In the genomic region with DNA sequence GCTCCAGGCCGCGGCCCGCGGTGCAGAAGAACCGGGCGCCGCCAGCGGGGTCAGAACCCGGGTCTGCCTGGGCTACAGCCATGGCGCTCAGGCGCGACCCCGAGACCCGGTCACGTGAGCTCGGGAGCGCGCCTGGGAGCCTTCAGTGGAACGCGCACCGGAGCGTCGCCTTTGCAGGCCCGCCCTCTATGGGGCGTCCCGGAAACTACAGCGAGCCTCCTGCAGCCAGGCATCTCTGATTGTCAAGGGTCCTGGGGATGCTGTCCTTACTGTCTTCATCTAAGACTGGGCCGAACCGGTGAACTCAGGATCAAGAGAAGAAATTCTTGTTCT, we compare ENCODE assay signal across 8 mouse cellular contexts. TPM values are rescaled to one million over a fixed set of nuclear protein-coding genes. Genes with fewer than 3 reads are reported as not detected.
DNase-seq lines count a peak whose midpoint lies in the region; ATAC-seq and TF ChIP-seq lines count a peak whose summit lies in the region.

A gene (minus strand): TSS at position 104 of the 333 bp plus-strand sequence.

- no peaks in the 10 kb centered on the region for H3K27me3 ChIP-seq in megakaryocyte, embryonic 14.5 days (replicated peaks)

- TF ChIP-seq POLR2A in cortical plate, adult 2 months (IDR thresholded peaks at IDR 0.05; ENCODE audit: extremely low read depth, insufficient read depth, low read length), result peak; percentile 44; the same call in 1 of the 2 replicates

- peak; percentile 92 for ATAC-seq in activated CD4-positive, CD25-positive, alpha-beta regulatory T cell, adult 4 months

- peak; percentile 67 for TF ChIP-seq CTCF in cortical plate, adult 2 months (IDR thresholded peaks at IDR 0.05; ENCODE audit: extremely low read depth, insufficient read depth, low read length)

- peak within 1 kb of the TSS; percentile 82 for H3K4me3 ChIP-seq in cortical plate, adult 2 months (ENCODE audit: insufficient read depth, low read length)
- H3K4me3 ChIP-seq in megakaryocyte, embryonic 14.5 days (replicated peaks), result peak within 1 kb of the TSS; percentile 94

- H3K9me3 ChIP-seq in megakaryocyte, embryonic 14.5 days, result peaks cover 5% of the 10 kb centered on the region; the same call in 1 of the 2 replicates

- H3K4me1 ChIP-seq in cortical plate, adult 2 months (ENCODE audit: control insufficient read depth, insufficient read depth, low read length), result peaks cover 4% of the 10 kb centered on the region; the same call in 1 of the 2 replicates
- H3K4me1 ChIP-seq in megakaryocyte, embryonic 14.5 days, result peaks cover 25% of the 10 kb centered on the region

- peak within 1 kb of the TSS; percentile 95 for H3K27ac ChIP-seq in cortical plate, adult 2 months (ENCODE audit: insufficient read depth, low read length)

- DNase-seq in gastrocnemius, adult 8-10 months (ENCODE audit: low spot score in 2 of 2), result peak; percentile 79 to 84
- peak; percentile 66 for DNase-seq in hindlimb bud, embryonic 11.5 days (ENCODE audit: extremely low spot score, low read depth, low spot score)
- DNase-seq in left cerebral cortex, adult 8-10 months (ENCODE audit: low spot score in 2 of 2), result peak; percentile 76 to 90
- peak; percentile 91 to 94 for DNase-seq in right cerebral cortex, postnatal 10 days (ENCODE audit: low spot score in 2 of 2)
- DNase-seq in urinary bladder, postnatal 25 days (ENCODE audit: low spot score), result peak; percentile 92

- peaks cover 22% of the 10 kb centered on the region for H3K36me3 ChIP-seq in megakaryocyte, embryonic 14.5 days (replicated peaks; ENCODE audit: low read length)

RNA-seq across cellular contexts. Expression of the gene that starts here (rescaled TPM):
- polyA plus RNA-seq in activated CD4-positive, CD25-positive, alpha-beta regulatory T cell, adult 4 months (2017; shearing (Covaris generic)), result 10 to 100 TPM; 10.2 to 14.8 TPM
- polyA plus RNA-seq in cortical plate, adult 2 months (2012; rRNA removed), result 3.5 and 3.7 TPM in 2 replicates
- 1 to 10 TPM; 2.1 to 3.9 (median 3.0) TPM for total RNA-seq in gastrocnemius, adult 8-10 months (2022)
- total RNA-seq in left cerebral cortex, adult 8-10 months (2022), result 1 to 10 TPM; 7.0 to 7.3 (median 7.1) TPM
- 0.68 TPM in 1 of 2 replicates, not detected in the other for polyA plus RNA-seq in megakaryocyte, embryonic 14.5 days (2012; ENCODE audit: insufficient read depth, low replicate concordance)

Comparison
In these comparisons a context has a peak if more than half of its experiments do, and no peak if none do; other contexts are left out.
1. Peak in every context shown above with its lines: DNase-seq, ATAC-seq, H3K4me3 ChIP-seq and H3K27ac ChIP-seq.